Mouse (Mus musculus): ENCODE data around the gene Pdcd6ip.

Pdcd6ip gene

GRCm38 (mm10) chr9:113624086-113624485, 84.0 kb downstream of the Pdcd6ip start:
- no peak for DNase-seq (ENCODE audit: low spot score)

- no peak for DNase-seq (ENCODE audit: low spot score)
Observed at GRCm38 (mm10) chr9:113617081-113617480, 91.0 kb downstream of the Pdcd6ip start.

- no peak for DNase-seq (ENCODE audit: low spot score)
Observed at GRCm38 (mm10) chr9:113610776-113611175, 97.3 kb downstream of the Pdcd6ip start.

GRCm38 (mm10) chr9:113602140-113602539, 105.9 kb downstream of the Pdcd6ip start:
- no peak for DNase-seq (ENCODE audit: low spot score)
